Mouse (Mus musculus) CH12.LX (cell line): ENCODE measurements around the gene Fhl3.

Source experiments
- CTCF ChIP-seq, 2 experiments: IDR thresholded peaks in 1 of 2; conservative IDR thresholded peaks in 1 of 2; 2 replicates each; pipeline ENCODE4 v1.5.1; 2011 to 2012; ENCODE audit warnings: low read depth in 2 of 2, low read length in 2 of 2, improper control_type of control experiment in 1 of 2, inconsistent platforms in 1 of 2, mild to moderate bottlenecking in 1 of 2, moderate library complexity in 1 of 2
- IRF4 ChIP-seq: IDR thresholded peaks from 2 replicates; pipeline ENCODE4 v1.6.1; 2014; ENCODE audit warnings: low read depth, mild to moderate bottlenecking, inconsistent platforms, low read length, improper control_type of control experiment
- RAD21 ChIP-seq: IDR thresholded peaks from 2 replicates; pipeline ENCODE4 v1.6.1; 2011; ENCODE audit warnings: low read depth, mild to moderate bottlenecking, low read length, improper control_type of control experiment, moderate library complexity
- RCOR1 ChIP-seq: conservative IDR thresholded peaks from 2 replicates; pipeline ENCODE4 v1.6.1; 2012; ENCODE audit warnings: low read depth, mild to moderate bottlenecking, inconsistent platforms, low read length, improper control_type of control experiment
- SIN3A ChIP-seq: IDR thresholded peaks from 2 replicates; pipeline ENCODE4 v1.6.1; 2012; ENCODE audit warnings: low read length, improper control_type of control experiment, inconsistent platforms
- TBP ChIP-seq: conservative IDR thresholded peaks from 2 replicates; pipeline ENCODE4 v1.6.1; 2011; ENCODE audit warnings: low read depth, low read length, improper control_type of control experiment
- UBTF ChIP-seq: IDR thresholded peaks from 2 replicates; pipeline ENCODE4 v1.6.1; 2012; ENCODE audit warnings: low read depth, mild to moderate bottlenecking, inconsistent platforms, low read length, improper control_type of control experiment, moderate library complexity
- USF1 ChIP-seq: IDR thresholded peaks from 2 replicates; pipeline ENCODE4 v1.6.1; 2014; ENCODE audit warnings: low read depth, mild to moderate bottlenecking, inconsistent platforms, low read length, improper control_type of control experiment

DNA sequence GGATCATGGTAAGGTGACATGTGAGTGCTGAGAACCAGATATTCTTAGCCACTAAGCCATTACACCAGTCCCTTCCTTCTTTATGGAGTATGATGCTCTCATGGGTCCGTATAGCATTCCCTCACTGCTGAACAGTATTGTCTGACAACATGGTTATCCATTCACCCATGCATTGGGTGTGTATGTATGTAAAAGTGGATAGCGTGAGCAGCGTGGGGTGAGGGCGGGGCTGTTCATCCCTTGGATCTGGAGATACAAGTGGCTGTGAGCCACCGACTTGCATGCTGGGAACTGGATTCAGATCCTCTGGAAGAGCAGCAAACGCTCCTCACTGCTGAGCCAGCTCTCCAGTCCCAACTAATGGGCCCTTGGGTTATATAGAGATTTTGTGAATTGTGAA is 12.1 kb downstream of the Fhl3 start:
- TF ChIP-seq UBTF: no peak
- no peak for TF ChIP-seq RCOR1
- TF ChIP-seq RAD21: no peak
- no peak for TF ChIP-seq SIN3A
- TF ChIP-seq USF1: no peak
- TF ChIP-seq IRF4: no peak
- no peak for TF ChIP-seq CTCF (conservative IDR thresholded peaks at IDR 0.05 in 1 of 2, IDR thresholded peaks at IDR 0.05 in 1 of 2; ENCODE audit: low read depth in 2 of 2, low read length in 2 of 2)
- no peak for TF ChIP-seq TBP
